Mouse (Mus musculus) right cerebral cortex, adult 2 months (tissue): Measurements from ENCODE around the gene Abcb8.

ENCODE experiments used
- DNase-seq, 2 experiments: peaks; one replicate each; pipeline ENCODE4 v3.0.0; 2021 to 2022; ENCODE audit warnings: low spot score in 2 of 2

Gene Abcb8

DNA sequence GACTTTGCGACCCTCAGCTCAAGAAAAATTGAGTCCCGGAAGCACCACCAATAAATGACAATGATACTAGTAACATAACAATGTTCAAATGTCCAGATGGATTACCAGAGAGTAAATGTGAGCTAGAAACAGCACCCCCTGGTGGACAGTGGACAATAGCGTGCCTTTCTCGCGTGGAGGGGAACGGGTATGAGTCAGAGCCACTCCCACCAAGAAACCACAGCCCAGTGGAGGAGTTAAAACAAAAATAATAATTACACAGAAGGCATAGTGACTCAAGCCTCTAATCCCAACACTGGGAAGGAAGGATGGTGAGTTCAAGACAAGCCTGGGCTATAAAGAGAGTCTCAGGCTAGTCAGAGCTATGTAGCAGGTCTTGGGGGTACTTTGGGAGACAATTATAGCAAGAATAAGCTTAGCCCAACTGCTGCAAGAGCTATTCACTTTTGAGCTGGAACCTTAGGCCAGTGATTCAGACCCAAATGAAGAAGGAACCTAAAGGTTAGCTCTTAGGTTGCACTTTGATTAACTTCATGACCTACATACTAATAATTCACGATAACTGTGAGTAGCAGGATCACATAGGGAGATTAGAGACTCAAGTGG lies at the start of gene Abcb8:
Abcb8 (plus strand) TSS at position 272 of the 606 bp plus-strand sequence.
- peak; percentile 90 to 93 for DNase-seq

DNA sequence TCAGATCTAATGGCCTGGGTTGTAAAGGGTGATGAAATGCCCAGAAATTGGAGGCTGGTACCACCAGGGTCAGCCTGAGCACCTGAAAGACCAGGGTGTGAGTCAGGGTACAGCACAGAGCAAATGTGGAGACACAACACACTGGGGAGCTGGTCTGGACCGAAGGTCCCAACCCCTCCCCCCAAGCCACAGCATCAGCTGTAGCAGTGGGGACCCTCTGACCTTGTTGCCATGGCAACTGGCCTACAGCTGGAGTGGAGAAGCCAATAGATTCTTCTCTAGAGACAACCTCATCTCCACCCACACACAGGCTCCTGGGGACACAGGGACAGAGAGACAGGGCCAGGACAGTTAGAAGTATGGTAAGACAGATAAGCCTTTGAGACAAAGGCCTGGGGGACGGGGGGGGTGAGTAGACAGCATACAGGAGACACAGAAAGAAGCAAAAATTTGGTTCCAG lies 49.5 kb upstream of the Abcb8 start:
- no peak for DNase-seq

DNA sequence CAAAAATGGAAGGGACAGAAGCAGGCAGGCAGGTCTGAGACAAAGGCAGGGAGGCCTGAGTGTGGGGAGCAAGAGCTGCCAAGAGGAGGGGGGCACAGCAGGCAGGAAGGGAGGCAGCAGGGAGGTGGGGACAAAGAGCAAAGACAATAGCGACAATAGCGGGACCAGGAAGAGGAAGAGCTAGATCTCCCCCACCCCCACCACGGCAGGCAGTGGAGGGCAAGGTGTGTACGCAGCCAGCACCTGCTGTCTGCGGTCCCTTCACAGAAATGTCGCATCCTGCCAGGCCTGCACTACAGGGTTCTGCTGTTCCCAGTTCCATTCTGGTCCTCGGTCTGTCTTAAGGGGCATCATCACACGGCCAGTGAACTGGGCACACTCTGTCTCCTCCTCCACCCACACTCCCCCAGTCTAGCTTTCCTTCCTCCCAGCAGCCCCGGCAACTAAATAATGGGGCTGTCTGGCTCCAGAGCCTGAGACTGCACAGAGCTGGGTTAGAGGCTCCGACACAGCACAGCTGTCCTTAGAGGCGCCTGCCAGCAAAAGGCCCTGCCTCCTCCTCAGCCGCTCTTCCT lies 48.9 kb upstream of the Abcb8 start:
- no peak for DNase-seq

DNA sequence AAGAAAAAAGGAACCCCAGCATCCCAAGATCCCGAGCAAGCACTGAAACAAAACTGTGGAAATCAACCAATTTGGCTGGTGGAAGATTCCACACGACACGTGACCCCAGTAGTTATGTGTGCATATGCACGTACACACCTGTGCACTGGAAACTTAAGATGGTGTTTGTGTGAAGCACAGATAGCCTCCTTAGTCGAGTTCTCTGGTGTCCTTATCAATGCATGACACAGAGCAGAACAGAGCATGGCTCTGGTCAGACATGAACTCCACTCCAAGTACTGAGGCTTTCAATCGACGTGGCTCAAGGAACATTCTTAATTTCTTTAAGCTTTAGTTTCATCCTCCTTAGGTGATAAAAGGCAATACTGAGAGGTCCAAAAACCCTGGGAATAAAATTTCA lies 47.1 kb upstream of the Abcb8 start:
- no peak for DNase-seq

DNA sequence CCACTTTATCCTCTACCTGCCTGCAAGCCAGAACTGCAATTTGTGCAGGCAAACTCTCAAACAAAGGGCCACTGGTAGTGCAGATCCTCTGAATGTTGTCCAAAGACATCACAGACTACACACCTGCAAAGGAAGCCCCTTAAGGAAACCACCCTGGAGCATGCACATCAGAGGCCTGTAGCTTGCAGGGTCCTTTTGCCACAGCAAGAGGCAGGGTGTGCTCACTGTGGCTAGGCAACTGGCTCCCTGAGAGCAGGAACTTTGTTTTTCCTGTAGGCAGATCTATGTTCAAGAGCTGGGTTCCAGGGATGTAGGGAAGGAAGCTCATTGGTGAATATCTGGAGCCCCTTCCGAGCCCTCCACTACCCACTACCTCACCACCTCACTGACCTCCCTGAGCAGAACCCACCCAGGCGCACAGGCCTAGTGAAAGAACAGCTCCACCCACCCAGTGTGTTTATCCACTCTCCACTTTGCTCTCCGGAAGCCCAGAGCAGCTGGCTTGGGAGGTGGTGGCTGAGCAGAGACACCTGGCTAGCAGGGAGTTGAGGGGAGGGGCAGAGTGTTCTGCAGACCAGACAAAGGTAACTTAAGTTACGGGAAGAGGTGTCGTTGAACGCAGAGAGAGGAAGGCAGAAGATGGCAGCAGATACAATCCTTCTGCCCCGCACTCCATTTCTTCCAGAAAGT lies 46.1 kb upstream of the Abcb8 start:
- no peak for DNase-seq

DNA sequence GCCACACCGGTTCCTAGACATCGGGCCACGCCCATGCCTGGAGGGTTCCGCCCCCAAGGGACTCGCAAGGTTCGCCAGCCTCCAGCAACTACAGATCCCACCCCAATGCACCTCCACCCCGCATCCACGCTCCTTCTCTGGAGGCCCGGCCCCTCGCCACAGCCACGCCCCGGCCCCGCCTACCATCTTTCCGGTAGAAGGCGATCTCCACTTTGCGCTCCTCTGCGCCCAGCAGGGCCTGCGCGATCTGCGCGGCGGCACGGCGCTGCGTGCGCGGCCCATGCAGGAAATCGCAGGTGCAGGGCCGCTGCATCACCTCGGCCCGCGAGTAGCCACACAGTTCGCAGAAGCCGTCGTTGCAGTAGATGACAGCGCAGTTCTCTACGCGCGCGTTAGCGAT lies 45.3 kb upstream of the Abcb8 start:
- DNase-seq, result peak; percentile 51 to 72

DNA sequence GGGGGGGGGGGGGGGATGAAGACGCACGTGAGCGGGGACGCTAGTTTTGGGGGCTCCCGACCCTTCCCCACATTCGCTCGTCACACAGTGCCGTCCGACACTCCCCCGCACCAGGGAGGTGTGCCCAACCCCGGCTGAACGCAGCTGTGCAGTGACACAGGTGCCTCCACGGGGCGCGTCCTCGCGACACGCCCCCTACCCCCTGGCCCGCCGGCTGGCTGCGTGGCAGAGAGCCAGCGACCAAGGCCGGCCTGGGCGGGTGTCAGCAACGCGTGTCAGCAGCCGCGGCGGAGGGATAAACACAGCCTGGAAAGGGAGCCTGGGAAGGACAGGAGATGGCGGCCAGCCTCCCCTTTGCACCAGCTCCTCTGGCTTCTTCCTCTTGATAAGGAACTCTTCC lies 44.9 kb upstream of the Abcb8 start:
- DNase-seq, result no peak

DNA sequence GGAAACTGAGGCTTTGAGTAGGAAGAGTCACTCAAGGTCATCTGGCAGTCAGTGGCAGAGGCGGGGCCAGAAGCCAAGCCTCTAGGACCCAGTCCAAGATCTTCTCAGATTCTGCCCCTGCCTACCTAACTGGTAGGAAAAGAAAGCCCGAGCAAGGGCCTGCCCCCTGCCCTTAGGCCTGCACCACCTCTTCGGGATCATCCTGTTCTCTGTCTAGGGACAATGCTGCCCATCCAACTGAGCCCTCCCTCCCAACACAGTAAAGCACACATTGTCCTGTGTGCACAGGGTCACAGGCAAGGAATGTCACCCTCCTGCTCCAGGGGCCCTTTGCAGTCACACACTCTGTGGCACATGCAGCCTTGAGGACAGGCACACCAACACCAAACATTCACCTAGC lies 43.4 kb upstream of the Abcb8 start:
- DNase-seq, result no peak

DNA sequence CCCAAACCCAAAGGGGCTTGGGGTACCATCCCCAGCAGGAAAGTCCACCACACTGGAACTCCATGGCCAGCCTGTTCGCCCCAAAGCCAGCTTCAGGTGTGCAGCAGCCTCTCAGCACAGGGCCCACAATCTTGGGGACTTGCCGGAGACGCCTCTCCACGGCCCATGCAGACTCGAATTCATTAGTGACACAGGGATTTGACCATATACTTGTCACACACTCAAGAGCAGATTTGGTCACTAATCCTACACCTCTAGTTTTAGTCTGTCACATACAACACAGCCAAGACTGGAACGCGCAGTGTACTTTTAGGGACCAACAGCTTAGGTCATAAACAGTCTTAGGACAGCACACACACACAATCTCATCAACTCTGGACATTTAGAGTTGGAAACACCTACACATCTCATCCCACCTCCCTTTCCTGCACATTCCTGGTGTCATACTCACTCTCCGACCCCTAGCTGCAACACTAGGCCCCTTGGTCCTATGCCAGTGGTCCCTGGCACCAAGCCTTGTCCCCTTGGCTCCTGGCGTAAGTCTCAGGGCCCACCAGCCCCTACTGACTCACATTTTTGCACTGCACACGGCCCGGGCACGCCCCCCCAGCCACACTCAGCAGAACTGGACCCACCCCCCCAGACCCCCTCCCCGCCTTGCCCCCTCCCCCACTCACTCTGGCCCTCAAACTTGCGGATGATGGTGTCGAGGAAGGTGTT lies 42.8 kb upstream of the Abcb8 start:
- no peak for DNase-seq

DNA sequence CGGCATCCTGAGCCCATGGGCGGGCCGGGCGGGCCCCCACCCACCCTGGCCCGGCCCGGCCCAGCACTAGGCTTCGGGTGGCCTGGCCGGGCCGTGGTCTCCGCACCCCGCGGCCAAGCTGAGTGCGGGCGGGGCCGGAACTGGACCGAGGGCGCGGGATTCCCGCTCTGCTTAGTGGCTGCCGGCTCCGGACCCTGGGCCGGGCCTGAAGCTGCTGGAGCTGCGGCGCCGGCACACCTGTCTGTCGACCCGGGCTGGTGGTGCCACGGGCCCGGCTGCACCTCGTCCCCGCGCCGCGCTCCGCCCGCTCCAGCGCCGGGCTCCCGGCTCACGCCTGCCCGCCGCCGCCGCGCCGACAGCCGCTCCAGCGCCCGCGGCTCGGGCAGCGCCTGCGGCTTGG lies 42.2 kb upstream of the Abcb8 start, which contains the start of gene Kcnh2:
Kcnh2 (minus strand) TSS at position 327 of the 400 bp plus-strand sequence.
- DNase-seq, result no peak

DNA sequence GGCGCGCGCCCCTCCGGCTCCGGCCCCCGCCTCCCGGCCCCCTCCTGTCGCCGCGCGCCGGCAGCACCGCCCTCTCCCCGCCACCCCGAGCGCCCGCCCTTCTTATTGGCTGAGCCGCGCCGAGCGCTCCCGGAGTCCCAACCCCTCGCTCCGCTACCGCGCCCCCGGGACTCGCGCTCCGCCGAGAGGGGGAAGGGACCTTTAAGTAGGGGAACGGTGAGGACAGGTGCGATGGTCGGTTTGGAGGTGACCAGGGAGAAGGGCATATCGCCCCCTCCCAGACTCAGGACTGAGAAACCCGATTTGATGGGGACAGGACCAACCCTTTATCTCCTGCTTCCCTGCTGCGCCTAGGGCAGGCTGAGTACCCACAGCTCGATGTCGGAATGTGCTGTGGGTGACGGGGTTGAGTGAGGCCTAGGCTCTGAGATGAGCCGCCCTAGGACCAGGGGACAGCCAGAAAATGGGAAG lies 41.7 kb upstream of the Abcb8 start:
- peak; percentile 83 to 86 for DNase-seq

DNA sequence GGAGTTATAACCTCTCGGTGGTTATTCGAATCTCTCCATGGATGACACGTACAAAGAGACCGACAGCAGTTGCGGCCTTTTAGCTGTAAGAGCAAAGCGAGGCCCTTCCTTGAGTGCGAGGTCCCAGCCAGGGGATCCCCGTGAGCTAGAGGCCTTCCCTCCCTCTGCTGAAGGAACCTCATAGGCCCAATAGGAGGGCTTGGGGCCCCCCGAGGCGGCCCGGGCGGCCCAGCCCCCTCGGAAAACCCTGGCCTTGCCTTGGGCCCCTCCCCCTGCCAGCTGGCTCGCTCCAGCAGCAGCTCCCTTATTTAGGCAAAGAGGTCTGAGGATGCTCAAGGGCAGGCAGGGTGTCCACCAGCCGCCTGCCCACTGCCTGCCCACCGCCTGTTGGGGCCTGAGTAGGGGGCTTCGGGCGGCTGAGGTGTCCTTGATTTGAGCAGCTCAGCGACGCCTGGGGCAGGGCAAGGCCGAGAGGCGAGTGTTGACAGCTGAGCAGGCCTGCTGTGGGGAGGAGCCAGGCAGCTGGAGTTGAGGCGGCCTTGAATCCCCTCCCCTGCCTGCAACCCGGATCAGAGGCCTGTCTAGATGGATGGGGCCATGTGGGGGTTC lies 41.1 kb upstream of the Abcb8 start:
- no peak for DNase-seq

DNA sequence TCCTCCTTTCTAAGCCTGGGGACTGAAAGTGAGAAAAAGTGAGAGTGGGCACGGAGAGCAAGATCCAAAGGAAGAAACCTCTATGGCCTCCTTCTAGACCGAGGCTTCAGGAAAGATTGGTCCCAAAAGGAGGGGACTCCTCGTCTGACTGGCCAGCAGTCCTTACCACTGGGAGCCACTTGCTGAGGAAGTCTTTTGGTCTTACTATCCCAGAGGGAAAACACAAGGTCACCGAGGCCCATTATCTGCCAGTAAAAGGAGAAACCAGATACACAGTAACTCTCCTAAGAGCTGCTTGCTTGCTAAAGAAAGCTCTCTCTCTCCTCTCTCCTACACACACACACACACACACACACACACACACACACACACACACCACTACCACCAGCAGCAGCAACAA lies 40.1 kb upstream of the Abcb8 start:
- DNase-seq, result no peak

DNA sequence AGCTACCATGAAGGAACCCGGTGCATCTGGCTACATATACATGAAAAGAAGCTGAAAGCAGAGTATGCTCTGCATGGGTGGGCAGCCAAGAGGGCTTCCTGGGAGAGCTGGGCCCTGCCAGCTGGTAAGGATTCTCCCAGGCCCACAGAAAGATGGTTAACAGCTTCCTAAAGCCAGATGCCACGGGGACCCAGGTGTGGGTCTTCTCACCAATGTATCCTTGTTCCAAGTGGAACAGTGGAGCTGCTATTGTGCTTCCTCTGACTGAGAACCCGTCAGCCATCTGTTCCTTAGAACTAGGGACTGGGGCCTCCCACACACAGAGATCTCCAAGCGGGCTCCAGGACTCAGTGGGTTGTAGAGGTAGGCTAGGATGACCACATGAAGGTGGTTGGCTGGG lies 36.7 kb upstream of the Abcb8 start:
- DNase-seq, result no peak

DNA sequence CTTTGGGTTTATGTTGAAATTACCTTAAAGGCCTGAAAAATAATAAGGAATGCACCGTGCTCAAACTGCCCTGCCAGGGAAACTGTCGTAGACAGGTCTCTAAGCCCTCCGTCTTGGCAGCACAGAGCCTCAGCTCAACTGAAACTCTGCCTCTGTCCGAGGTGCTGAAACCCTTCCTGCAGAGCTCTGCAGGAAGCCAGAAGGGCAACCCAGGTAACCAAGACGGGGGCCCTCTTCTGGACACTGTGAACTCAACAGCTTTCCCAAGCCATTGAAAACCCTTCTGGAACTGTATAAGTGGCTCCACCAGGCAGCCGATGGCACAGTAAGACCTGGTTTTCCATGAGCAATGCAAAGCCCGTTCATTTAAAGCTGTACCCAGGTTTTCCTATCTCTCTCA lies 36.0 kb upstream of the Abcb8 start:
- no peak for DNase-seq

DNA sequence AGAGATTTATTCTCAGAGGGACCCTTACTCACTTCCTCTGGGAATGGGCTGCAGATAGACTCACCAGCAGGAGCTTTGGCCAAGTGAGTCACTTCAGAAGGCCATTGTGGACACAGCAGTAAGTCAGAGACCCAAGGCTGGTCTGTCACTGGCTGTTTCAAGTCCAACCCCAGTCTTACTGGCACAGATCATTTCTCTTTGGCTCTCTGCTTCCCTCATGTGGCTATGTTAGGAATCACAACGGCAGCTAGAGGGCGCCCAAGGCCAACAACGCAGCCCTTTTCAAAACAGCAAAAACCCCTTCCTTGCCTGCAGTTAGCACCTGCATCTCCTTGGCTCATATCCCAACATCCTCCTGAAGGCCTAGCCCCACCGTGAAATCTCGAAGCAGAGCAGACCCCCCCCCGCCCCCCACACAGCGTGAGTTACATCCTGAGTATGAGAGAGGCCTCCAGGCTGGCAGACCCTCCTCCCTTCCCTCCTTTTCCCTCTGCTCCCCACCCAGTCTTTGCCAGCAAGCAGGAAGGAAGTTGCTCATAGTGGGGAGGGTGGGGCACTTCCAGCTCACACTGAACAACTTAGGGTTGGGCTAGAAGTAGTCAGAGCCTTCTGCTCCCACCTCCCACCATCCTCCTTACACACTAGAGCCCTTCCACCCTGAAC lies 32.5 kb upstream of the Abcb8 start:
- DNase-seq, result peak; percentile 87 to 94

DNA sequence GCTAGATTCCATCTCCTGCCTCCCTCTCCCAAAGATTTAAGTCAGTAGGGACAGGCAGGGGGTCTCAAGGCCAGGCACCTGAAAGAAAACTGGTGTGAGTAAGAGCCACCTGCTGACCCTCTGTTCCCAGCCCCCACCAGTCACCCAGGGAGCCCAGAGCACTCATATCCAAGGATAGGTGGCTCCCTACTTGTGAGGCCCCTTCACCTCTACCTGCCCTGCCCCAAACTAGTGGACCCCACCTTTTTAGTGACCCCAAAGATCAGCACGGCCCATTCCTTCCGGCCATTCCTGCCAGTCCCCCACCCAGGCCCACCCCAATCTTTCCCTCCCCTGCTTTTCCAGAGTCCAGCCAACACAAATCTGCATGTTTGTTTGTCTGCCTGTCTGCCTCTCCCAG lies 30.0 kb upstream of the Abcb8 start:
- no peak for DNase-seq

DNA sequence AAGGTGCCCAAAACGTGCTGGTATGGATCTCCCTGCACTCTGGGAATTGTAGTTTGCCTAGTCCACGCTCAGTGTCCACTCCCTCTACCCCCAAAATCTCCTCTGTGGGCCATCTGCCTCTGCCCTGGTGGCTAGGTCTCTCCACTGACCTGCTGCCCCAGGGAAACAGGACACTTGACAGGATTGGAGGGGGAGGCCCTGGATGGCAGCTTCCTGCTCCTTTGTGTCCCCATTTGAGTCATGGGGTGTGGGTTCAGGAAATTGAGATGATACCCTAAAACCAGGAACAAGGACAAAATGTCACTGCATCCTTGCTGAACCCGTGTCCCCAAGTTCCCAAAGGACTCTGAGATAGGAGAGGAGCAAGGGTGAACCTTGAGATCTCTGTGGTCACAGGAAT lies 29.4 kb upstream of the Abcb8 start:
- no peak for DNase-seq

DNA sequence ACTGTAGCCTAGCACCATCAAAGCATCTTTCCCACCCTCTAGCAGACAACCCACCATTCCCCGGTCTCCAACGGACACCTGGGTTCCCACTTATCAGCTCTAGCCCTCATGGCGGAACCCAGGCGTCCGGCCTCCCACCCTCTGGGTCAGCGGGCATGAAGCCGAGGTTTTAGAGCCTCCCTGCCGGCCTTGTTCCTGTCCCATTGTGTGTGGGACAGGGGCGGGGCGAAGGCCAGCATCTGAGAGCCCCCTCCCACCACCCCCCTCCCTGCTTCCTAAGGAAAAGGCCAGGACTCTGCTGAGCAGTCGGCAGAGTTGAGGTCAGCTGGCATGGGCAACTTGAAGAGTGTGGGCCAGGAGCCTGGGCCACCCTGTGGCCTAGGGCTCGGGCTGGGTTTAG lies 29.0 kb upstream of the Abcb8 start, which contains the start of gene Nos3:
Nos3 (plus strand) TSS at position 303 of the 400 bp plus-strand sequence.
- DNase-seq, result no peak

DNA sequence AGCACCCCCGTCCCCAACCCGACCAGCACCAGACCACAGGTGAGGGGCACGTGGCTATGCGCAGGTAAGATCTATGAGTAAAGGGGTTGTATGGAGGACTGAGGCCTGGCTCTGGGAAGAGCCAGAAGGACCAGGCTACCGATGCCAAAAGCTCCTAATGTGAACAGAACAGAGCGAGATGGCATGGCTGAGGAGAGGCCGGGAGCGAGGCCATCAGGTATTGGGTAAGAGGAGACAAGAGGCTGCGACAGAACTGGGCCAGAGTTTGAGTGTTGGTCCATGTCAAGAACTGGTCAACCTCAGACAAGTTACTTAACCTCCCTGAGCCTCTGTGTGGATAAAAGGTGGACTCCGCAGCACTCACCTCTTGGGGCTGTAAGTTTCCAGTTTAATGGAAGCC lies 28.5 kb upstream of the Abcb8 start:
- no peak for DNase-seq

DNA sequence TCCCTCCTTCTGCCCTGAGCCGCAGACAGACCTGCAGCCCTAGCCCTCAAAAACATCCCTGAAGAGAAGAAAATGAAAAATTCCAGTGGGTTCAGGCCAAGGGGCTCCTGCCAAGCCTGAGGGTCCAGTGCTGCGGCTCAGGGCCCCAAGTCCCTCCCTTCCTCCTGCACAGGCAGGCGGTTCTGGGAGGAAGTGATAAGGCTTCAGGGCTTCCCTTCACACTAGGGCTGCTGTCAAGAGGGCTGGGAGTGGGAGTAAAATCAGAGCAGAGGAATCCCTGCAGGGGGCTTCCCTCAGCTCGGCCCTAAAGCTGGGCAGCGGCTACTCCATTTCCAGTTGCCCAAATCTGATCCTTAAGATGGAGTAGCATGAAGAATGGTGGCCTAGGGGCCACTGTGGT lies 27.9 kb upstream of the Abcb8 start:
- no peak for DNase-seq
